Mouse (Mus musculus): ENCODE data around the gene Aldh1l1.

Aldh1l1 gene

DNA sequence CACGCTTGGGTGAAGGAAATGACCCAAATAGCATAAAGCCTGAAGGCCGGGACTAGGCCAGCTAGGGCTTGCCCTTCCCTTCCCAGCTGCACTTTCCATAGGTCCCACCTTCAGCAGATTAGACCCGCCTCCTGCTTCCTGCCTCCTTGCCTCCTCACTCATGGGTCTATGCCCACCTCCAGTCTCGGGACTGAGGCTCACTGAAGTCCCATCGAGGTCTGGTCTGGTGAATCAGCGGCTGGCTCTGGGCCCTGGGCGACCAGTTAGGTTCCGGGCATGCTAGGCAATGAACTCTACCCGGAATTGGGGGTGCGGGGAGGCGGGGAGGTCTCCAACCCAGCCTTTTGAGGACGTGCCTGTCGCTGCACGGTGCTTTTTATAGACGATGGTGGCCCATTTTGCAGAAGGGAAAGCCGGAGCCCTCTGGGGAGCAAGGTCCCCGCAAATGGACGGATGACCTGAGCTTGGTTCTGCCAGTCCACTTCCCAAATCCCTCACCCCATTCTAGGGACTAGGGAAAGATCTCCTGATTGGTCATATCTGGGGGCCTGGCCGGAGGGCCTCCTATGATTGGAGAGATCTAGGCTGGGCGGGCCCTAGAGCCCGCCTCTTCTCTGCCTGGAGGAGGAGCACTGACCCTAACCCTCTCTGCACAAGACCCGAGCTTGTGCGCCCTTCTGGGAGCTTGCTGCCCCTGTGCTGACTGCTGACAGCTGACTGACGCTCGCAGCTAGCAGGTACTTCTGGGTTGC is 64.1 kb downstream of the Aldh1l1 start:
- peak; percentile 53 for DNase-seq (ENCODE audit: low read depth)

DNA sequence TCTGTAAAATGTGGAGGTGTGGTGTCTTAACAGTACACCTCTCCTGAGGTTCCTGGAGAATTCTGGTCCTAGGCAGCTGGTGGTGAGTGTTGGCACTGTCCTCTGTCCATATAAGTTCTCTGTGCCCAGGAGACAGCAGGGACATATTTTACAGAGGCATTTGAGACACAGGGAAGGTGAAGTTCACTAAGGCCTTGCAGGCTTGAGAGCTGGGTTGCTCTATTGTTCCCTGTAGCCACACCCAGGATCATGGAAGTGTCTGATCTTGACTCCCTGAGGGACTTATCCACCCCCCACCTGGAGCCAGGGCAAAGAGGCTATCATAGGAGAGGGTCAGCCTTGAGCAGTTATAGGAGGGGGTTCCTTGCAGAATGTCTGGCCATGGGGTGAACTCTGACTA is 65.0 kb downstream of the Aldh1l1 start:
- DNase-seq (ENCODE audit: low read depth): no peak

DNA sequence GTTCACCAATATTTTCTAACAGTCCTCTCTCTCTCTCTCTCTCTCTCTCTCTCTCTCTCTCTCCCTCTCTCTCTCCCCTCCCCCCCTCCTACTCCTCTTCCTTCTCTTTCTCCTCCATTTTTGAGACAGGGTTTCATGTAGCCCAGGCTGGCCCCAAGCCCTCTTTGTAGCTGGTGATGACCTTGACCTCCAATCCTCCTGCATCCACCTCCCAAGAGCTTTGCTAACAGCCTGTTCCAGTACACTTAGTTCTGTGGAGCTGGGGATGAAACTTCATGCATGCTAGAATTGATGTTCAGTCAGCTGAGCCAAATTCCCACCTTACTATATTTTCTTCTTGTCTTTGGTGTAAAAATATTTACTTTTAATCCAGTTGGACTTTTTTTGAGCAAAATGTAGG is 67.0 kb downstream of the Aldh1l1 start:
- no peak for DNase-seq (ENCODE audit: low read depth)

DNA sequence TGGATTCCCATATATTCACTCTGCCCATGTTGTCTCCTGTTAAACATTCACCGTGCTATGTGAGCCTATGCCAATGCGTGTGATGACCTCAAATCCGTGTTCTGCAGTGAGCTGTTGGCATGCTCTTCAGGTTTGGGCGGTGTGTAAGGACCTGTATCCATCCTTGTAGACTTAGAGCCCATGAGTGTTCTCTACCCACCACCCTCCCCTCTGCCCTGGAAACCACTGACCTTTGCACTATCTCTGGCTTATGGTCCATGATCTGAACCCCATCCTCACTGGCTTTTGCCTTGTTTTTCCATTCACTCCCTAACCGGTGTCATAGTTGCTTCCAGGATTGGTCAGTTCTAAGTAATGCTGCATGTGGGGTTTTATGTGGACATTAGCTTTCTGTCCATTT is 67.5 kb downstream of the Aldh1l1 start:
- no peak for DNase-seq (ENCODE audit: low read depth)

DNA sequence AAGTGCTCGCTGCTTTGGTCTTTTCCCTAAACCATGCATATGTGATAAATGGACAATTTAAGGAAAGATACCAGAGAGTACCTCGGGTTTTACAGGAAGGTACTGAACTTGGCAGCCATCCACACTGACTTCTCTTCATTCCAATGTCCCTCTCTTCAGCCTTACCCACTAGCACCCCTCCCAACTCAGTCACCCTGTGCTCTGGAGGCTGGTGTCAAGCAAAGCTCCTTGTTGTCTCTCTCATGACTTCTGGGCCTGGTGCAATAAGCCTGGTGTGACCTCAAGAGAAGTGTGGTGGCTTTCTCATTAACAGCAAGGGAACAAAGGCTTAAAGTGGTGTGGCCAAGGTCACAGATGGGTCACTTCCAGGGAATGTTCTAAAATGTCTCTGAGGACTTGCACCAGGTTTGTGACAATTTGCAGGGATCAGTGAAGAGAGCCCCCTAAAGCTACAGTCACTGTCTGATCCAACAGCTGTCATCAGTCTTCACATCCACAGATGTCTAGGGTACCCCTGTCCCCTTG is 70.4 kb downstream of the Aldh1l1 start:
- DNase-seq (ENCODE audit: low read depth): no peak

DNA sequence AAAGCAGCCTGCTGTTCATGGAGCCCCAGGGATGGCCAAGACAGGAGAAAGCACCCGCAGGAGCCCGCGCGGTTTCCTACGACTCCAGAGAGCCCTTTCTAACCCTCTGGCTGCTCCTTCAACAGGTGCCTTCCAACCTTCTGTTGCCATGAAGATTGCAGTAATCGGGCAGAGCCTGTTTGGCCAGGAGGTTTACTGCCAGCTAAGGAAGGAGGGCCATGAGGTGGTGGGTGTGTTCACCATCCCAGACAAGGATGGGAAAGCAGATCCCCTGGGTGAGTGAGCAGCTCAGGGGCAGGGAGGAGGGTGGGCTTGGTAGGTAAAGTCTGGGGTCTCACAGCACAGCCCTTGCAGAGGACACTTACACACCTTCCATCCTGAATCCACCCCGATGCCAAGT is 70.8 kb downstream of the Aldh1l1 start:
- no peak for DNase-seq (ENCODE audit: low read depth)

DNA sequence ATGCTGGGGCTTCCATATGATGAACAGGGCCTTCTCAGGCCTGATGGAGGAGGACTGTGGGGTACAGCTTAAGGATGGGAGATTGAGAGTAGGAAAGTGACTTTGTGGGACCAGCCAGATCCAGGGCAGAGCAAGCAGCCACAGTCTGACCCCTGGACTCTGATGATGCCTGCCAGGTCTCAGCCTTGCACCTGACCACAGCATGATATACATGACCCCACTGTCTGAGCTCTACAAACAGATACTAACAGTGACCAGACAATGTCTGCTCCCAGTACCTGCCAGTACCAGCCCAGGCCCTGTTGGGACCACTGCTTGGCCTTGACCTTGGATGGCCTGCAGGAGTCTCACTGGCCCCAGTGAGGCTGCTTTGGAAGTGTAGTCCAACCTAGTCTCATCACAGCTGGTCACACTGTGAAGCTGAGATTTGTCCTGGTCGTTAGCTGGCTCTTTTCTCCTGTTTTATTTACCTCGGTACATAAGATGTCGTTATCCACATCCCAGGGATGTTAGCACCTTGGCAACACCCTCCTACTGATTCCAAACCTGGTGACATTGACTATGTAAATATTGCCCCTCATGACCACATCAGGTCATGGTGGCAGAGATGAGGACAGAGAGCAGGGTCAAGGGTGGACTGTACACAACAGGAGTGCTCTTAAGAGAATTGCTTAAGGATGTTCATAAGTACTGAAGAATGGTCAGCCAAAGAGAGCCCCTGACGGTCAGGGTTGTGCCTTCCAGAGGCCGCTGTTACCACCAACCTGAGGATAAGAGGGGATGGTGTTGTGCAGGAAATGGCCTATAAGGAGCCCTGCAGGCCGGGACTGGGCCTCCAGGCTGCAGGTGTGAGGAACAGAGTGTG is 71.8 kb downstream of the Aldh1l1 start:
- DNase-seq (ENCODE audit: low read depth): no peak

DNA sequence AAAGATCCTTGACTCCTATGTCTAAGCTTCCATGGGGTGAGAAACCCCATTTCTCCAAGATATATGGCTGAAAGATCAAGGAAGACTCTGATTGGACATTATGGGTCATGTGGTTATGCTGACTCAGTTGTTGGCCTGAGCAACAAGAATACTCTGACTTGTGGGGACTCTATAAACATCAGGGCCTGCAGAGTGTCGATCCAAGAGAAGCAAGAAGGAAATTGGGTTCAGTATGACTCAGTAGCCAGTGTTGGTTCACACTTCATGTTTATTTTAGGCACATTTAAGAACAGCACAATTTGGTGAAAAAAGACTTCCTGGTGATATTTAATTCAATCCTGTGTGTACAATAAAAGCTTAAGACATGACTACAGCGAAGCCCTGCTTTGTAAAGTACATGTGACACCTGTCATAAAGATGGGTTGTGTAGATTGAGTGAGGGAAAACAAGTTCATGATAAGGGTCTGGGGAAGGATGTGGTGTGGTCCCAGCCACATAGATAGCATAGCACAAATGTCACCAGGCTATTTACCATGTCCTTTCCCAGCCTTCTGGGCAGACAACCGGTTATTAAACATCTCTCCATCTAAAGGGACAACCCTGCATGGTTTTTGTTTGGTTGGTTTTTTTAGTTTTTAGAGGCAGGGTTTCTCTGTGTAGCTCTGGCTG is 74.3 kb downstream of the Aldh1l1 start:
- DNase-seq (ENCODE audit: low read depth): no peak

DNA sequence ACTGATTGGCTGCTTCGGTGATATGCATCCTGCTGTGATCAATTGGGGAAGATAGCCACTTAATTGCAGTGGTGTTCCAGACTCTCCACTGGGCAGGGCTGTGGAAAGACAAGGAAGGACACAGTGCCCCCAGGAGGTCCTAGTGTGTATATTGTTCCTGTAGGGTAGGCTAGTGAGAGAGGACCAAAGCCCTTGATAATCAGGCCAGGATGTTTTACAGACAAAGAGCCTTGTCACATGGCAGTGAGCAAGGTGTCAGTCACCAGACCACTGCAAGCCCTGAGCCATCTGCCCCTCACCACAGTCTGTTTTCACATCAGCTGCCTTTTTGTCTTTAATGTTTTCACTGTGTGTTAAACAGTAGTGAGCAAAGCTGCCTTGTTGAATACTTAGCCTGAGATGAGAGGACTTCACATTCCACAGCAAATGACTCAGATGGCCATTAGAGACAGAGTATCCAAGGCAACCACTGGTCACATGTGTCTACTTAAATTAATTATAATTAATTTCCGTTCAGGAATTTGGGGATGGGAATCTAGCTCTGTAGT is 75.1 kb downstream of the Aldh1l1 start:
- no peak for DNase-seq (ENCODE audit: low read depth)

DNA sequence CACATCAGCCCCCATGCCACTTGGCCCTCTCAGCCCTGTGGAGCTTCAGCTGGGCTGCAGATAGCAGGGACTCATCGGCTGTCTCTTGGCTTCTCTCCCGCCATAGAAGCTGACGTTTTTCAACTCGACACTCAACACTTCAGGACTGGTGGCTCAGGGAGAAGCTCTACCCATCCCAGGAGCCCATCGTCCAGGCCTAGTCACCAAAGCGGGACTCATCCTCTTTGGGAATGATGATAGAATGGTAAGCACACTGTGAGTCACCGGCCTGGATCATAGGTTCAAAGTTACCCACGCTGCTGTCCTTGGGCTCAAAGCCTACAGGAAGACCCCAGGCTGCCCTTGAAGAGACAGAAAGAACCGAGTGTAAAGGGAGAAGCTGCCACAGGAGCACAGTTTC is 78.0 kb downstream of the Aldh1l1 start:
- no peak for DNase-seq (ENCODE audit: low read depth)

DNA sequence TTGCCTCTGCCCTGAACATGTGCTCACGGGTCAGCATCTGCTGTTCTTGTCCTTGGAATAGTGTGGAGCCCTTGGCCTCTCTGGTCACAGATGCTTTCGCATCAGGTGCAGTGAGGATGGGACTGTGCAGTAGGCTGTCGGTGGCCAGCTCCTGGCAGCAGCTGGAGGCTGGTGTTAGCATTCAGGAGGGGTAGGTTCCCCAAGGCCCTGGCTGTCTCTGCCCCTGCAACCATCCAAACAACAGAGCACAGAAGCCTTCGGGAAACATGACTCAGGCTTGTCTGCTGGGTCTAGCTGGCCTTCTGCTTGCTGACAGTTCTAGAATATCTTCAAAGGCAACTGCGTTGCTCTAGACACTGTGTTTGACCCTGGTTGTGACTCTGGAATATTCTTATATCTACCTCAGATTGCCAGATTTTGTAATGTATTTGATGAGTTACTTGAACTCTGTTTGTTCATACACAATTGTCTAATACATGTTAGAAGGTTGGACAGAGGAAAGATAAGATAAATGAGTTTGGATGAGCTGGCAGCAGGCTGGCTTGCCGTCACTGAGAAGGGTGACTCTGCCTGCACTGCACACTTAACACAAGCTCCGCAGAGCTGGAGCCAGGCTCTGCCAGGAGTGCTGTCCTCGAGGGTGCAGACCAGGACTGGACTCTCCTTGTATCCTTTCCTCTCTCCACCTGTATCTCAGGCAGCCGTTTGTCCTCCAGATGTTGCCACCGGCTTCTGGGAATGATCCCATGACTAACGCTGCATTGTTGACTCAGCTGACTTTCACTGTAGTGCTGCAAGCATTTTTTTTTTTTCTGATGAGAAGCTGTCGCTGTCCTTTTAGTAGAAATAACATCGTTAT is 79.4 kb downstream of the Aldh1l1 start:
- DNase-seq (ENCODE audit: low read depth): no peak

DNA sequence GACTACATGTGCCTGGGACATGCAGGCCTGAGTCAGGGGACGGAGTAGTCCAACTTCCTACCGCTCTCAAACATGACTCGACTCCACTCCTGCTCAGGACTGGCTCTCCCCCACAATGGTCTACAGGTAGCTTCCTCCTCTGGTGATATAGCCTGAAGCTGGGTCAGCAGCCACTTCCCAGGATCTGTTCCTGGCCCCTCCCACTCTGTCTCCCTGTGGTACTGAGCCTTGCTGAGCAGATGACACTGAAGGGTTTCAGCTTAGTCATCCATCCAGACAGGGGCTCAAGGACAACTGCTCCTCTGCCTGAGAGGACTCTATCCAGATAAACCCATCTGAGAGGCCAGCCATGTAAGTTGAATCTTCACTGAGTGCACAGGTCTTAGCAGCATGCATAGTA is 81.3 kb downstream of the Aldh1l1 start:
- no peak for DNase-seq (ENCODE audit: low read depth)

DNA sequence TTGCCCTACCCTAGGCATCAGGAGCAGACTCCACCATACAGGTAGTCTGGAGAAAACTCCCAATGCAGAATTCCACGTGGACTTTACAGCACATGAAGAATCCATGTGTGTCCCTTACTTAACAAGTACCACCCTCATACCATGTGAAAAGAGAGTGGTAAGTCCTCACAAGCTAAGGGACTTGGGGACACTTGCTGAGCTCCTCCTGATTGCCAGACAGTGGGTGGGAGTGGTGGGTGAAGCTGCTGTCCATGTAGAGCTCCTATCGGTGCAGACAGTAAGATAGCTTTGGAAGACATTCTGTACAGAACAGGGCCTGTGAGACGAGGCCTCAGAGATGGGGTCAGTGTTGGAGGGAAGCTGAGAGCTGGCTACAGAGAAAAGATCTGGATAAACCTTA is 81.7 kb downstream of the Aldh1l1 start:
- DNase-seq (ENCODE audit: low read depth): no peak

DNA sequence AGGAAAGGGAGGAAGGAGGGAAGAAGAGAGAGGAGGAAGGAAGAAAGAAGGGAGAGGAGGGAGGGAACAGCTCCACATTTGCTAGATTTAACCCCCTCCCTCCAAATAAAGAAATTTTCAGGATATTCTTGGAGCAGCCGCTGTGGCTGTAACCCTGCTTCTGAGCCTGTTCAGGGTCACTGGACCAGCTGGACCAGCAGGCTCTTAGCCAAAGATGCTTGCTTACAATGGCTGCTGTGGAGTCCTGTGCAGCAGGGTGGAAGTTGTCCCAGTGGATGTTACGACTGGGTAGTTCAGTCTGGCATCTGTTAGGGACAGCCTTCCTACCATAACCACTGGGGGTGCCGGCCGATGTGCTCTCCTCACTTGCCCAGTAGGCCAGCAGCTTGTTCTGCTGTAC is 82.5 kb downstream of the Aldh1l1 start:
- no peak for DNase-seq (ENCODE audit: low read depth)

DNA sequence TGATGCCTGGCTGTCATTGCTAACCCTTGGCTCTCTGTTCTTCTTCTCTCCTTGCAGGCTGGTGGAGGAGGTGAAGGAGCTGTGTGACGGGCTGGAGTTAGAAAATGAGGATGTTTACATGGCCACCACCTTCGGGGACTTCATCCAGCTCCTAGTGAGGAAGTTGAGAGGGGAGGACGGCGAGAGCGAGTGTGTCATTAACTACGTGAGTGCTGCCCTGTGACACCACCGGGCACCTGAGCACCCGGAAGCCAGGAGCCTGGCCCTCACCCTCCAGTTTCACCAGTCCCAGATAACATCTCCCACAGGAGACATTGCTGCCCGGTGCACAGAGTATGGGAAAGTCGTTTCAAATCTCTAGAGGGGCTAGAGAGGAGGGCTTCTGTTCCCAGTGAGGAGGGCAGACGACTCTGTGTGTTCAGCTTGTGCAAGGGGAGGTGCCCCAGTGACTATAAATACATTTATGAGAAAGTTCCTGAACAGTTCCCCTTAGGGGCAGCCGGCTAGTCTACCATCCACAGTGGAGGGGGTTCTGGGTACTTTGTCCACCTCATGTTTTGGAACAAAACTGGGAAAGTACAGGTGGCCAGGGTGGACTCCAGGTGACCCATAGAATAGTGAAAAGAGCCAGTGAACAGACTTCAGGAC is 83.6 kb downstream of the Aldh1l1 start:
- DNase-seq (ENCODE audit: low read depth): no peak

DNA sequence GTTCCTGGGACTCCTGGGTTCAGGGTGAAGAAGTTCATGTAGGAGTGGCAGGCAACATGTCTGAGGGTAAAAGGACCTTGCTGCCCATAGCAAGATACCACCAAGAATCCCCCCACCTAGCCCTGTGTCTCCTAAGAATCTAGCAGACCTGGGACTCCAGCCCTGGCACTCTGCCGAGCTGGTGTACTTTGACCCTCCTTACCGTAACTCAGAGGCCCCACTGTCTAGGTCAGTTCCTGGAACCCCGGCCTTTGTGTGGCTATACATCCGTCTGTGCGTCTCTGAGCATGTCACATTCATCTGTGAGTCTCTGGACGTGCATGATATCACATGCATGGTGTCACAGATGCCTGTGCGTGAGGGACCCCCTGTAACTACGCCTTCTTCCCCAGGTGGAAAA is 84.2 kb downstream of the Aldh1l1 start:
- DNase-seq (ENCODE audit: low read depth): no peak

DNA sequence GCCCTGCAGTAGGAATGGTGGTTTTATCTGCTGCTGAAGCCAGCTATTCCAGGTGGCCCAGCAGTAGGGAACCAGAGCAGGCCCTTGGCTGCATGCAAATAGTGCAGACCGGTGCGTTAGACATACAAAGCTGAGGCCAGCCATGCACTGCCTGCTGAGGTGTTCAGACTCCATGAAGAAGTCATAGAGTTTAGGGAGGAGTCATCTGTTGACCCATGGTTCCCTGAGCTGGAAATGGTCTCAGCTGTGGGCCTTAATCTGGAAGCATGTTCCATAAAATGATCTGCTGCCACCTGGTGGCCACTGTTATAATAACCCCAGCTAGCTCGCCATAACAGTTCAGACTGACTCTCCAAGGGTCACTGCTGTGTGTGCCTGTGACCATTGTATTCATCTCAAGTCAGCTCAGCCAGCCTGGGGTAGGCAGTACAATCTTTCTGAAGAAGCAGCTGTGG is 89.1 kb downstream of the Aldh1l1 start:
- DNase-seq (ENCODE audit: low read depth): no peak

DNA sequence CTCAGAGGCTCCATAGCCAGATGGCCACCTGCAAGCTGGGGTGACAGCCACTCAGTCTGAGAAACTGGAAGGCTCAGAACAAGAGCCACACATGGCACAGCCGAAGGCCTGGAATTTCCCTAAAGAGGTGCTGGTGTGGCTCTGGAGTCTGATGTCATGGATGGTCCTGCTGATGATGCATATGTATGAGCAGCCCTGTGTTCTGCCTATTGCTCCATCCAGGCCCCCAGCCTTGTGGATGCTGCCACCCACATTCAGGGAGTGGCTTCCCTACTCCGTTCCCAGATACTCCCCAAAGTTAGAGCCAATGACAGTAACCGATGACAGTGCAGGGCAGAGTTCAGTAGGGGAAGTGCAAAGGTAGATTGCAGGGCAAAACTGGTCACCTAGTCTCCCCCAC is 91.9 kb downstream of the Aldh1l1 start:
- DNase-seq (ENCODE audit: low read depth): no peak

DNA sequence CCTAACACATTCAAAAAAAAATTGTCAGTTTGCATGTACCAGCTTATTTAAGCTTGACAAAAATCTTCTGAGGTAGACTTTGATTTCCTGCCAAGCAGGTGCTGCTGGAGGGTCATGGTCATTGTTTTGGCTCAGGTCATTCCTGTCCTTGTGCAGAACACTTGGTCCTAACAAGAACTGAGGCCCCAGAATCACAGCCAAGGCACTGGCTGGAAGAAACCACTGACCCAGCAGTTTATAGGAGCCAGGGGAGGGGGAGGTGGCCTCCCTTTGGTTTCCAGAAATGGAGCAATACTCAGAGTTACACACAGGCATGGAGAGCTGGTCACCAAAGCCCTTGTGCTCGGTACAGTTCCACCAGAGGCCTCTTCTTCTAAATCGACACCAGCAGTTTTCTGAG is 96.1 kb downstream of the Aldh1l1 start:
- DNase-seq (ENCODE audit: low read depth): no peak

DNA sequence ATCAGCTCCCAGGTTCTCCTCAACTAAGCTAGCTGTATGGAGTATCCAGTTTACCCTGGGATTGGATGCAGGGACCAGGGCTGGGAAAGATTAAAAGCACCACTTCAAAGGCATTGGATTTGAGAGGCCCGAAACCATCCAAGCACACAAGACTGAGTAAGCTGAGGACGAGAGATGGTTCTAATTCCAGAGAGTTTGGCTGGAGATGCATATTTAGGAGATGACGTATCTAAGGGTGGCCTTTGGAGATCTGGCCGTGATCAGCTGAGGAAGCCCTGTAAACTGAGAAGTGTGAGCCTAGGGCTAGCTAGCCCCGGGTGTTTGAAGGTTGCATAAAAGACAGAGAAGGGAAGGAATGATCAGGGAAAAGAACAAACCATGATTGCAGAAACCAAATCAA is 101.9 kb downstream of the Aldh1l1 start:
- DNase-seq (ENCODE audit: low read depth): no peak

DNA sequence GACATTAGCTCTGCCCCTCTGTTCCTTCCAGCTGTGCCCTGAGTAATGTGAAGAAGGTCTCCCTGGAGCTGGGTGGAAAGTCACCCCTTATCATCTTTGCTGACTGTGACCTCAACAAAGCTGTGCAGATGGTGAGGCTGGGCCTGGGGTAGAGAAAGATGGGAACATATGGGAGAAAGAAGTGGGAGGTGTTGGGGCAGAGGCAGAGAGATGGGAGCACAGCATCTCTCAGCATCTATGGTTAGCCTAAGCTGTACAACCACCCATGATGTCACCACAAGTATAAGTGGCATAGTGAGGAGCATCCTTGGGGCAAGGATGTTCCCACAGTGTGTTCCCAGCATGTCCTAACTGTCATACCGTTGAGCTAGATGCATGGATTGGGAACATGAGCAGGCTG is 104.5 kb downstream of the Aldh1l1 start:
- DNase-seq (ENCODE audit: low read depth): no peak
